Mouse (Mus musculus) CD4-positive naive resting alpha-beta T cell, adult 76 days (primary cell): ENCODE results near the gene Irak2. TPM values are rescaled to one million over a fixed set of nuclear protein-coding genes. Genes with fewer than 3 reads are reported as not detected.

Experiments
- total RNA-seq: library from RNA; stranded (reverse); gene quantifications from one replicate; pipeline ENCODE4 v1.2.4, GENCODE M21; 2023

The Irak2 gene
- total RNA-seq = 54.3 TPM

DNA sequence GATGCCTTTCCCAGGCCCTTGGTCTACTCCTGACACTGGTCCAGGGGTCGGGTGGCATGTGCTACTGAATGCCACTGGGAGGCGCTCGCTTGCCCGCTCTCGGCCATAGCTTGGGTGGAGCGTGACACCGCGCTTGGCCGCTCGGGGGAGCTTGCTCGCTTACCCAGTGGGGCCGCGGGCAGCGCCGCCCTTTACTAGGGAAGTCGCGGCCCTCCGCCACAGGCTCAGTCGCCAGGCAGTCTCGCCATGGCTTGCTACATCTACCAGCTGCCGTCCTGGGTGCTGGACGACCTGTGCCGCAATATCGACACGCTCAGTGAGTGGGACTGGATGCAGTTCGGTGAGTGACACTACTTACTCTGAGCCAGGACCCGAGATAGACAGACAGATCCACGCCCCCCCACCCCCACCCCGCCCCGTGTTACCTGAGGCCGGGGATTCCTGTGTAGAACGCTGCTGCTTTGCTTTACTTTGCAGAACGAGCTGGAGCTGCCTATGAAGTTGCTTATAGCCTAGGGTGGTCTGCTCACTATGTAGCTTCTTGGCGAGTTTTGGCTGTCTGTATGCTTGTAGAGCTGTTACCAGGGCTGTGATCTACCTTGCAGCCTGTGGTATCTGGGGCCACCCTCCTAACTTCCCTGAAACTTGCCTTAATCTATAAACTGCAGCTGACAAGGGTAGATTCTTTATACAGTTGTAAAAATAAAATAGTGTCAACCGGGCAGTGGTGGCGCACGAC lies at the start of gene Irak2:
Gene Irak2 (plus strand): TSS at position 166 of the 739 bp plus-strand sequence.

DNA sequence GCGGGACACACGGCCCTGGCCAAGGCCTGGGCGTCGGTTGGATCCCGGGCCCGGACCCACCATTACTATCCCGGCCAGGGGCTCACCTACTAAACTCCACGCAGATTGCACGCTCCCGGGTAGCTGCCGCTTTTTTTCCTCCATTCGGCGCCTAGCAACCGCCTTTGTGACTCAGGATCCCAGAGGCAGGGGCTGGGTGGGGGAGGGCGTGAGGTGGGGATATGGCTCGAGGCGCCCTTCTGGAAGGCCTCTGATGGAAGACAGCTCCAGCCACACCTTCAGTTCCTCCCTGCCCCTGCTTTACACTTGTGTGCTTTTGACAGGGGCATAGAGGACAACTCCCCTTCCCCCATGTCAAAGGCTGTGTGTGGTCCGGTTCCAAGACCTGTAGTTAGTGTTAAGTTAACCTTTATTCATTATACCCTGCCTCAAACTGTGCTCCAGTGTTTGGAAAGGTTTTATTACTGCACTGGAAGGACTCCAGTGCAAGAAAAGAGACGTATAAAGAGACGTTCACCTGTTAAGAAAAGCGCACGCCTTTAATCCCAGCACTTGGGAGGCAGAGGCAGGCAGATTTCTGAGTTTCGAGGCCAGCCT lies 37.6 kb upstream of the Irak2 start, which contains the start of gene Fancd2os:
Gene Fancd2os (minus strand): TSS at position 173 of the 597 bp plus-strand sequence.

DNA sequence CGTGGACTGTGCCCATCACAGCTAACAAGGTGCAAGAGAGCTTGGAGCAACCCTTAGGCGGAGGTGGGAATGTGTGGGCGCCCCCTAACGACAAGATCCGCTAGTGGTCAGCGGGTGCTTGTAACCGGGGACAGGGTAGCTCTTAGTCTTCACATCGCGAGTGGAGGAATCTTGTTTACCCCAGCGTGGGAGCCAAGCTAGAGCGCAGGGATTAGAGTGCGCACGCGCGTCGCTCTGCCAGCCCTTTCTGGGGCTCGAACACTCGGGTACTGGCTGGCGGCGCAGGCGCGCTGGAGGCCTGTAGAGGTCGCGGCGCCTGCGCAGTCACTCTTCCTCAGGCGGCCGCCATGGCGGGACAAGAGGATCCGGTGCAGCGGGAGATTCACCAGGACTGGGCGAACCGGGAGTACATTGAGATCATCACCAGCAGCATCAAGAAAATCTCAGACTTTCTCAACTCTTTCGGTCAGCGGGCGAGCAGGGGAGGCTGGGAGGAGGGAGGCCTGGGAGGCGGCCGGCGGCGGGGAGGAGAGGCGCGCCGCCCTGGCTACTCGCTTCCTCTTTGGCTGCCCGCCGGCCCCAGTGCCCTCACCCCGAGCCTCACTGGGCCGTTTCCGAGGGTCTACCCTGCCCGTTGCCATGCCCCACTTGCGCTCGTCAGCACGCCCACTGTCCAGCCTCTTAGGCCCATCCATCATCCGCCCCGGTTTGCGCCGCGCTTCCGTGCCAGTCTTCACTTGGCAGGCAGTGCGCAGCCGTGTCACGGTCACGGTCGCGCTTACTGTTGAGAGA lies 33.6 kb upstream of the Irak2 start, which contains the start of gene Brk1:
Gene Brk1 (plus strand): TSS at position 341 of the 792 bp plus-strand sequence.

DNA sequence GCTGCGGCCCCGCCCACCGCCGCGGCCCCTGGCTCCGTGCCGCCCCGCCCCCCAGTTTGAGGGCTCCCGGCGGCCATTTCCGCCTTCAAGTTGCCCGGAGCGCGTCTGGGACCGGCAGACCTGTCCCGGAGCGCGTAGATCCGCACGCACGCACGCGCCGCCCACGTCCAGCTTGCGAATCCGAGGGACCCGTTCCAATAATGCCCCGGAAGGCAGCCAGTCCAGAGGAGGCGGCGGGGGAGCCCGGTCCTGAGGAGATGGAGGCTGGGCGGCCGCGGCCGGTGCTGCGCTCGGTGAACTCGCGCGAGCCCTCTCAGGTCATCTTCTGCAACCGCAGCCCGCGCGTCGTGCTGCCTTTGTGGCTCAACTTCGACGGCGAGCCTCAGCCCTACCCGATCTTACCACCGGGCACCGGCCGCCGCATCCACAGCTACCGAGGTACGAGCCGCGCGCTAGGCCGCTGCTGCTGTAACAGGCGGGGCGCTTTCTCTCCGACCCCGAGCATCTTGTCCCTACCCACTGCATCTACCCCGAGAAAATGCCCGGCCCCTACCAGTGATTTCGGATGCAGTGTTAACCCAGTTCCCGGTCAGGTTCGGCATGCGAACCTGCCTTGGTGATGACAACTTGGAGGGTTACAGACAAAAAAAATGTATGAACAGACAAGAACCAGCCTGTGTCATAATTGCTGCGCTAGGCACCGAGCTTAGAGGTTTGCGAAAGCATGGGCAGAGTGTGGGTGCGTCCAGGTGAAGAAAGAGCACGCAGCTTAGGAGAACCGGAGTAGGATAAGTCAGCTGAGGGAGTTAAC lies 14.1 kb upstream of the Irak2 start, which contains the start of gene Vhl:
Gene Vhl (plus strand): TSS at position 19 of the 811 bp plus-strand sequence.

DNA sequence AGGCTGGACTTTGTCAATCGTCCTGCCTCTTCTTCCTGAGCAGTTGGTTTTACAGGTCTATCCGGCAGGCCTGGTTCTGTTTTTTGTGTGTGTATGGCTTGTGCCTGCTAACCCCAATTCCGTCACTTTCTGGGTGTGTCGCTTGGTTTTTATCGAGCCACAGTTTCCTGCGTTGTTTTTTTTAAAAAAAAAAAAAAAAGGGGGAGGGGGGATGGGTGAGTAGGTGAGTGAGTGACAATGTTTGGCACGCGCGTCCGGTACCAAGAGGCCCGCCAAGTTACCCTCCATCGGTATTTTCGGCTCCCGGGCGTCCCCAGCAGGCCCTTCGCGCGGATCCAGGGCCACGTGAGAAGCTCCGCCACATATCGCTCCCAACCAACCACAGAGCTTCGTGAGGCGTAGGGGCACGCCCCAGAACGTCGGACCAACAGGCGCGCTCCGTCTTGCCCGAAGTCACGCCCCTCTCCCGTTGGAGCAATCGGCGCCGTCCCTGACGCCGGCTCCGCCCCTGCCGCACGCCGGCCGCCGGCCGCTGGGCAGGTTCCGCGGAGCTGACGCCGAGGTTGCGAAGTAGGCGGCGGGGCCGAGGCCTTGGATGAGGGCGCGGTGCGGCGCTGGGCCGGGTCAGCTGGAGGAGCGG lies 58.4 kb downstream of the Irak2 start, which contains the start of gene Tatdn2:
Gene Tatdn2 (plus strand): TSS at position 469 of the 640 bp plus-strand sequence.

DNA sequence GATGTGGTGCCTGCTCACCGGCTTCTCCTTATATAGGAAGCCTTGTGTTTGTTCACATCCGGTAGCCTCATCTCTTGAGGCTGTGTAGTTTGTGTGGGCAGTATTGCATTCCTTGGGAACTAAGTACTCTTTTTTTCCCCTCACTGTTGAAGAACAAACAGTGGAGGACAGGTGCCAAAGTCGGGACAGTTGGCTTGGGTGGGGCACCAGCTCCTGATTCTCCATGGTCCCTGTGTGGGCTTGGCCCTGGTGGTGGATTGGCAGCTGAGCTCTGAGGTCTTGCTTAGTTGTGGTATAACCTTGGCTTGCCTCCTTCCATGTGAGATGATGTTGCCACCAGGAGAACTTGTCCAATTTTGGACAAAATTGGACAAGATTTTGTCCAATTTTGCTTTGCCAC lies 81.6 kb downstream of the Irak2 start, which contains the start of gene Ghrl:
Gene Ghrl (minus strand): TSS at position 3 of the 400 bp plus-strand sequence.

DNA sequence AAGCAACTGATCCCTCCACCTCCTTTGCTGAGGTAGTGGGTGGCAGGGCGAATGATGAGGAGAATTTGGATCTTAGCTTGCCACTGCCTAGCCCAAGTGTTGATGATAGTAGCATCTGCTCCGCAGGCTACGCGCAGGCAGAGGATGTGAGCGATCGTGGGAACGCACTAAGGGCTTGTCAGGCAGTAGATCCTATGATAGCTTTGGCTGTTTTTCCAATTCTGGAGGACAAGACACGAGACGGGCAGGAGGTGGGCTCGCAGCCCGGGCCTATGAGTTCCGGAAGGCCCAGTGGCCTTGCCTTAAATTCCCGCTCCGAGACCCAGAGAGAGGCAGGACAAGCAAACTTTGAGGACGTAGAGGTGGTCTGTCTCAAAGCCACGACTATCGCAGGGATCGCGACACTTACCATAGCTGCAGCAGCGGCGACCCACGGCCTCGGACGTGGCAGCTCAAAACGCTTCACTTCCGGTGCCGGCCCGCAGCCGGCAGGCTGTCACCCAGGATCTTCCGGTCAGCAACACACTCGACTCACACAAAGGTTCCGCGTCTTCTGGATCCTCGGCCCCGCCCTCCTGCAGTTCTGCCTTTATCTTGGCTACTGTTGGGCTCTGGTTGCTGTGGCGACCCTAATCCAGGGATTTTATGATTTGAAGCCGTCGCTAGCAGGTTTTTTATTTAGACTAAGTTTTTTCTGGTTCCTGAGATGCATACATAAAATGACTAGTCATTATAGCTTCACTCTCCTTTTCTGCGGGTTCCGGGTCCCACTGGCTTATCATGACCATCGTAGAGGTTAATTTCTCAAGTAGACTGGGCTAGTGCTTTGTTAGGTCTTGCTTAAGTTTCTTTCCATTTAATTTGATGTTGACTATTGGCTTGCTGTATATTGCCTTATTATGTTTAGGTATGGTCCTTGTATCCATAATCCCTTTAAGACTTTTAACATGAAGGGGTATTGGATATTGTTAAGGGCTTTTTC lies 102.3 kb downstream of the Irak2 start, which contains the start of gene Sec13:
Gene Sec13 (minus strand): TSS at position 508 of the 982 bp plus-strand sequence.

Other genes with a start within 250 kb of the Irak2 start
- 51.7 TPM for gene Ttll3, start 249.2 kb upstream of the Irak2 start, total RNA-seq
- gene Rpusd3, start 219.1 kb upstream of the Irak2 start, total RNA-seq = 10.7 TPM
- gene Cidec, start 202.7 kb upstream of the Irak2 start, total RNA-seq = not detected
- 13.5 TPM for gene Jagn1, start 195.9 kb upstream of the Irak2 start, total RNA-seq
- 0.79 TPM for gene Il17re, start 180.0 kb upstream of the Irak2 start, total RNA-seq
- not detected for gene Il17rc, start 167.0 kb upstream of the Irak2 start, total RNA-seq
- gene Creld1, start 155.2 kb upstream of the Irak2 start, total RNA-seq = 9.9 TPM
- 0.70 TPM for gene Prrt3, start 136.5 kb upstream of the Irak2 start, total RNA-seq
- gene Emc3, start 106.8 kb upstream of the Irak2 start, total RNA-seq = 72.3 TPM
- gene Fancd2, start 106.8 kb upstream of the Irak2 start, total RNA-seq = 1.3 TPM
- gene Fancd2os, start 37.8 kb upstream of the Irak2 start, total RNA-seq = not detected
- 96.7 TPM for gene Brk1, start 33.7 kb upstream of the Irak2 start, total RNA-seq
- gene Vhl, start 14.5 kb upstream of the Irak2 start, total RNA-seq = 19.1 TPM
- 312 TPM for gene Tatdn2, start 58.6 kb downstream of the Irak2 start, total RNA-seq
- gene Ghrl, start 81.4 kb downstream of the Irak2 start, total RNA-seq = 1.2 TPM
- gene Sec13, start 102.3 kb downstream of the Irak2 start, total RNA-seq = 91.2 TPM